Mouse (Mus musculus): ENCODE measurements around the gene Abca13. TPM values are rescaled to one million over a fixed set of nuclear protein-coding genes. Genes with fewer than 3 reads are reported as not detected.
"Not testable (repeated sequence)": the region's sequence is repeated elsewhere in the genome, so short reads cannot be mapped to it uniquely, and the experiment has no call there.

The Abca13 gene
- total RNA-seq, 2 experiments from 2014 or later, result not detected

DNA sequence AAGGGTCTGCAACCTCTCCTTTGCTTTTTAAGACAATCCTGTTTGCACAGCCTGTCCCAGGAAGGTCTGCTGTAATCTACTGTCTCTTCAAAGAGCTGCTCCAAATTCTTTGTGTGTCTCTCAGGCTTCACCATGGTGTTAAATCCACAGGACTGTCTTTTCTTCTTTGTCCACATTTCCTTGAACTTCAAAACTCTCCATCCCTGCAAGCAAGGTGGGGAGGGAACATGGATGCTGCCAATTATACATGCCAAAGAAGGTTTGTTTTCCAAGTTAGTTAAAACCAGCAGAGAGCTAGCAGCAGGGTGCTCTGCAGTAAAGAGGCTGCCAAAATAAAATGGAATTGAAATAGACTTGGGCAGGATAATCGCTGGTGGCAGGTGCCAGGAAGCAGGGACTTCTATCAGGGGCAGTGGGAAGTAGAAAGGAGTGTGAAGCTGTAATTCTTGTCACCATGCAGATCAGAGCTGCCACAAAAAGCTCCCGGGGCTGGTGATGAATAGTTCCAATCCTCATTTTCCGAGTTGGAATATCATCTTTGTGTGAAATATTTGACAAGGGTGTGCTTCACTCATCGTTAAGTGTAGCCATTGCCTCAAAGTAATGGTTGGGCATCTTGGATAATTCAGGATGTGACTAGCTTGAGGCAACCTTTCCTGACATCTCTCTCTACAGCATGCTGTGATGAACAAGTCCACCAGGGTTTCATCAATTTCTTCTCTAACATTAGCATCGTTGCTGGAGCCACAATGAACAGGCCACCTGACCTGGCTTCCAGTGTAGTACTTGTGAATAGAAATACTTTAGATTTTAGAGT is 308.8 kb downstream of the Abca13 start:
- intact Hi-C loops (cut with DNase I), result no loop called here
- no peak for DNase-seq (ENCODE audit: low spot score)

DNA sequence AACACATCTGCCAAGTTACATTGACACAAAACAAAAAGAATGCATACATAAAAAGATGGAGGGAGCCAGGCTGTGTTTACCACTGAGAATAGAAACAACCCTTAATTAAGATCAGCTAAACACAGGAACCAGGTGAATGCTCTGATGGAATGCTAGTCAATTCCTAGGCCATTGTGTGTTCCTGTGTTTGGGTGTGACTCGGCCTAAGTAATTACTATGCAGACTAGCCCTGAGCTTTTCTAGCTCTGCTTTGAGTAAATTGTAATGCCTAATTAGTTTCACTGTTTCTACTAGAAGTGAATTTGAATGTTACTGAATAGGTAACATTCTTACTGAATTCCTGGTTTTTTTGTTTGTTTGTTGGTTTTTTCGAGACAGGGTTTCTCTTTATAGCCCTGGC is 323.2 kb downstream of the Abca13 start:
- DNase-seq (ENCODE audit: low spot score); intact Hi-C loops (cut with DNase I): not testable (repeated sequence)

DNA sequence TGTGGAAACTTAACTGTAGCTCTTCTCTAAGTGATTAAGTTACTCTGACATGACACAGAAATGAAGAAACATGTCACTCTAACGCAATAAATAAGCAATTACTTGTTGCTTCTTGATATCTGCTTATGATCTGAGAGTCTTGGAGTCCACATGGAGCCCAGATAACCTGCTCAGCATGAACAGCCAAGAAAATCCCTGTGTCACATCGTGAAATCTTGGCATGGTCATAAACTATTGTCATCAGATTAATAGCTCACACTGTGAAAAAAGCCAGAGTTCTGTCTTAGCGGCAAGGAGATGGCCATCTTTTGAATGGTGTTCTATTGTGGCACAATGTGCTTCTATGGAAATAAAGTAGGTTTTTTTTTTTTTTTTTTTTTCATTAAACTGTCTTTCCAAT is 336.8 kb downstream of the Abca13 start:
- DNase-seq (ENCODE audit: low spot score), result no peak
- intact Hi-C loops (cut with DNase I), result no loop called here

DNA sequence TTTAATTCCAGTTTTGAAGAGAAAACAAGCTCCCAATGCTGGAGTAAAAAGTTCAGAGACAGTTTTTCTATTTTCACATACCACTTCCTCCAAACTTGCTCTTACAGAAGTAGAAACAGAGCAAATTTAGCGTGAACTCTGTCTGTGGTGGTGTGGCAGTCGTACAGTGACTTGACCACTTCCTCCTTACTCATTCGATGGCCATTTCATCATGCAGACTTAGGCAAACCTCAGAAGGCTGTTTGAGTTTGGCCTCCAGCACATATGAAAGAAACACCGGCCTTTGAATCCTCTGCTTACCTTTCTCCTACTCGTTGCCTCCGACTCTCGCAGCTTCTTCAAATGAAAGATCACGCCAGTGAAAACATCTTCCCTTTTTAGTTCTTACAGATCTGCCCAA is 340.0 kb downstream of the Abca13 start:
- intact Hi-C loops (cut with DNase I), result no loop called here
- no peak for DNase-seq (ENCODE audit: low spot score)

DNA sequence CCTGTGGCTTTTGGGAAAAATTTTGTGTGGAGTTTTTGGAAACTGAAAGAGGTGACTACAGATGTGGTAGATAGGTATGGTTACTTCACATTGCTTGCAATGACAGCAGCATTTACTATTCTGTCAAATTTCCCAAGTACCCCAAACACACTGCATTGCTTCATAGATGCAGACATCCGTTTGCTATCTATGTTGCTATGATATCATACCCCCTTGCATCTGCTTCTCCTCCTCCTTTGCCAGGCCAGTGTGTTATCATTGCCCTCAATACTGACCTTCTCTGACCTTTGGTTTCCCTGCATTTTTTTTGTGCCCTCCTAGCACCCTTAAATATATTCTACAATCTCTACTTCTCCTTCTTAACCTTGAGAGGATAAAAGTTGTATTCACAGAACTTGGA is 341.4 kb downstream of the Abca13 start:
- DNase-seq (ENCODE audit: low spot score), result no peak

DNA sequence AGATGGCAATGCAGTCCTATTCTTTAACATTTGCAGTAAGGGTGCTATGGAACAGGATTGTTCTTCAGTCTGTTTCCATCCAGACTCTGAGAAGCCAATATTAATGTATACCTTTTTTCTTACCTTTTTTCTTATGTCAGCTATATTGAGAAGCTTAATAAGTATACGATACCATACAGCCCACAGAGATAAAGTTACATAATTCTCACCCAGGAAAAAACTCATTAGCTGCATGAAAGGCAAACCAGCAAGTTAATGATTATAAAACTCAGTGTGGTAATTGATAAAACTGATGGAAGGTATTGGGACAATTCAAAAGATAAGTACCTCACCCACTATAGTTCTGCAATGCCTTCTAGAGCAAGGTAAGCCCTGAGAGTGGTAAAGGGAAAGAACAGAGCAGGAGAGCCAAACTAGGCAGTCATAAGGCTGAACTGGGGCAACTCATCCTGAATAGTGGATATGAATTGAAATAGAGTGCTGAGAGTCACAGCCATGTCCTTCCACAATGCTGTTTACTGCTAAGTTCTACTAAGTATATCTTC is 342.0 kb downstream of the Abca13 start:
- intact Hi-C loops (cut with DNase I), result no loop called here

More for the DNA sequence above, 341.4 kb downstream of the Abca13 start:
- intact Hi-C loops (cut with DNase I), result no loop called here

DNA sequence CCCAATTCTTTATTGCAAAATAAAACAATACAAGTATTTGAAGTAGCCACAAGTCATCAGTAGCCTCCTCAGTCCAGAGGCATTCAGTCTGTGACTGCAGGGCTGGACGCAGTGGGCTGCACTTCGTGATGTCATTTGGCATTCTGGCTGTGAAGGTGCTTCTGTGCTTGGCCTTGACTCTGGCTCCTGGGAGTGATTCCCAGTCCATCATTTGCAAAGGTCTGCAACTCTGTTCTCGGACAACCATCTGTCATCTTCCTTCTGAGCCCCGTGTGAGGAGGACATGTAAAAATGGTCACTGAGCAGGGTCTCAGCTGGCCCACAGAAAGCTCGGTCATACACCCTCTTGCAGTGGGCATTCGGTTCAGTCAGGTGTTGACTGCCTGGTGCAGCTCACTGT is 345.1 kb downstream of the Abca13 start:
- intact Hi-C loops (cut with DNase I), result no loop called here
- no peak for DNase-seq (ENCODE audit: low spot score)

More for the DNA sequence above, 342.0 kb downstream of the Abca13 start:
- DNase-seq (ENCODE audit: low spot score), result no peak

DNA sequence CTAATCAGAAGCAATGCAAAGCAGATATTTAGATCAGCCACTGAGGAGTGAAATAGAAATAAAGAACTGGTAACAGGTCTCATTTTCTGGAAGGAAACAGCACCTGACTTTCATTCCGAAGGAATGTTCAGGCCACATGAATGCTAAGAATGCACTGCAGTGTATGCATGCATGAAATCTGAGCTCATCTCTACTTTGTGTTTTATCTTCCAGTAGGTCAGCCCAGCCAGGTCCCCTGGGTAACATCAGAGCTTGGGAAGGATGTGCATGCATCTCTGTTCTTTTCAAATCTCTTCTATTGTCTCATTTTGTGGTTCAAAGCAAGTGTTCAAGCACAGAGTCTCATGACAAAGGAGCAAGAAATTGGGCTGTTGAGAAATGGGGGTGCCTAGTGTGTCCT is 346.6 kb downstream of the Abca13 start:
- intact Hi-C loops (cut with DNase I), result no loop called here
- DNase-seq (ENCODE audit: low spot score), result no peak

DNA sequence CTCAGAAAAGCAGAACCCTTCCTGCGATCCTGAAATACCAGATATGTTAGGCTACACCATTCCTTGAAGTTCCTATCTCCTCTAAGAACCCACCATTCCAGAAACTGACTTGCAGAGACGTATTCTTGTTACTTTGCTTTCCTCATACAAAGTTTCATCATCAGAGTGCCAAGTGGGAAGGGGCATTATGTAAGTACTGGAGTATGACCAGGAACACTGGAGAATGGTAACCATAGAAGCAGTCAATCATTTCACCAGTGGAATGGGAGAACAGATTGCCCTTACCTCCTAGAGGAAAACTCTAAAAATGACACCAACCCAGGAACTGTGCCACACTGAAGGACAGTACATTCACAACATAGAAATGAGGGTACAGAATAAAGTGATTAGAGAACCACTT is 368.3 kb downstream of the Abca13 start:
- DNase-seq (ENCODE audit: low spot score), result no peak

DNA sequence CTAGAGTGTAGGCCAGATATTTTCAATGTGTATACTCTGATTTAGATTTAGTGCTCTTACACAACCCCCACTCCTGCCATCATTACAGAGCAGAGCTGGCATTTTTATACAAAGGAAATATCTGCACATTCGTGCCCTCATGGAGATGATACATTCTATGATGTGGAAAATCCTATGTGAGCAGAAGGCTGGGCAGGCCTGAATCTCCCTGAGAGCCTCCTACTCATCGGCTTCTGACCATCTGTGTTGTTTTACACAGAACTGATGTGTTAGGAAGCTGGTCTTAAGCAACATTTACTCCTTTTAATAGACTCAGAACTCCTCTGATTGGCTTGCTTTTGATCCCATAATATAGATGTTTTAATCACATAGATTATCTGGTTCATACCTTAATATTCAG is 376.6 kb downstream of the Abca13 start:
- intact Hi-C loops (cut with DNase I), result no loop called here
- no peak for DNase-seq (ENCODE audit: low spot score)

More for the DNA sequence above, 368.3 kb downstream of the Abca13 start:
- intact Hi-C loops (cut with DNase I), result no loop called here

DNA sequence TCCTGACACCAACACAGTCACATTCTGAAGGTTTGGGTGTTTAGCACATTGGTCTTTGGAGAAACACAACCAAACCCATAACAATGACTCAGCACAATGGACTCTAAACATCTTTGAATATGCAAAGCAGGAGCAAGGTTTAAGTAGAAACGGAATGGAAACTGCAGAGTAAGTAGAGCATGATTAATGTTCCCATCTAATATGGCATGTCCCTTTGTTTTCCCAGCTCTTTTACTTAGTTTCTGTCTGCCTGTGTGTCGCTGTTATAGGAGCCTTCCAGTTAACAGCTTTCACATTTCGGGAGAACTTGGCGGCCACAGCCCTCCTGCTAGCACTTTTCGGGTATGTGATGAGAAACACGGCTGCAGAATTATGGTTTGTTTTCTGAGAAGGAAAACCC is 378.6 kb downstream of the Abca13 start:
- intact Hi-C loops (cut with DNase I), result no loop called here
- no peak for DNase-seq (ENCODE audit: low spot score)

DNA sequence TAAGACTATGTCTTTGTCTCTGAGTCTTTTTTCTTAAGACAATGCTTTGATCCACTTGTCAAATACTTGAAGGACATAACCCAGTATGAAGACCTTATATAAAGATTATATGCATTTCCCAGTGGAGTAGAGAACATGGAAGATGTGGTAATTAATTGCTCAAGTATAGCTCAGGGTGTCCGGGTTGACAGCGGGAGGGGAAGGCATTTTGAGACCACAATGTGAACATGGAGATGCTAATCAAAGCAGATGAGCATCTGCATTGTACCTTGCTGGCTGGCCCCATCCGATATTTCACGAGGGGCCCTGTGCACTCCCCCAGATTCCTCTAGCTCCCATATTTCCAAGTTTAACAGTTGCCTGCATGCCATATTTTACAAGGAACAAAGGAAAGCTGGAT is 383.2 kb downstream of the Abca13 start:
- no peak for DNase-seq (ENCODE audit: low spot score)
- intact Hi-C loops (cut with DNase I), result no loop called here

DNA sequence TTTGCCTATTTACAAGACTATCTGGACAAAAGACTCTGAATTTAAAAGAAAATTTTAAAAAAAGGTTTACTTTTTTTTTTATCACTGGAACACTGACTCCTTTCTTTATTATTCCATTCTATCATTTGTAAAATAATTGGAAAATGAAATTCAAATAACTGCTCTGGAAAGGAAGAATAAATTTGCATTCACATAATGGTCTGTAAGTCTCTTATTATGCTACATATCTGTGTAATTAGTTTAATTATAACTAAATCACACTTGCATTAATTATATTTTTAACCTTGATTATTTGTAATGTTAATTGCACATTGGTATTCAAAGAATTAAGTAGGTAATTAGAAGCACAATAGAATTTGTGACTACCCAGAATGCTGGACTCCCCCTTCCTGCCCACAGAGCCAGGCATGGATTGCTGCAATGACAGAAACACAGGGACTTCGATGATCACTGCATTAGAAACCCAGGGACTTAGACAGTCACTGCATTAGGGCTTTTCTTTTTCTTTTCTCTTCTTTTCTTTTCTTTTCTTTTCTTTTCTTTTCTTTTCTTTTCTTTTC is 400.1 kb downstream of the Abca13 start:
- intact Hi-C loops (cut with DNase I), result no loop called here
- DNase-seq (ENCODE audit: low spot score), result no peak

DNA sequence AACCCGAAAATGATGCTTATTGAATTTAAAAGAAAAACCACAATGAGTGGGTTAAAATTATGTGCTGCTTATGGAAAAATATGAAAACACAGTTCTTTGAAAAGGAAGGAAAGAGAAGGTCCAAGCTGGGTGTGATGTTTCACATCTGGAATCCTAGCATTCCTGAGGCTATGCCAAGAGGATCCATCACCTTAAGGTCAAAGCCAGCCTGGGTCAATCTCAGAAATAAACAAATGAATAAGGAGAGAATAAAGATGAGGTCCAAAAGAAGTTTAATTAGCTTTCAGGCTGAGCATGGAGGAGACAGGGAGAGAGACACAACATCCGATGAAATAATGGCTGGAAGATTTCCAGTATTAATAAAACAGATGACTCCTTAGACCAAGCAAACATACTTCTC is 405.6 kb downstream of the Abca13 start:
- no peak for DNase-seq (ENCODE audit: low spot score)
- intact Hi-C loops (cut with DNase I), result no loop called here

DNA sequence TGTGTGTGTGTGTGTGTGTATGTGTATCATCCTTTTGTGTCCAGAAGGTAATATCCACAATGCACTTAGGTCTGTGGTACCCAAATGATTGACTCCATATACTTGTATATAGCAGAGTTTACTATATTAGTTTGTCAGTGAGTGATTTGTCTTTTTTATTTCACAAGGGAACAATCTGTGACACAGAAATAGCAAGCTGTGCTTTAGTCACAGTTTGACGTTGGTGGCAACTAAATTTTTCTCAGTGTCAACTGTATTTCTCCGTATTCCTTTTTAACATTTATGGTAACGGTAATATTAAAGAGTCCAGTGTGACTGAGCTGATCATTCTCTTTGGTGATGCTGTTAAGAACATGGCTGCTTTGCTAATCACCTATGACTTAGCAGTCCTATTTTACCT is 409.4 kb downstream of the Abca13 start:
- intact Hi-C loops (cut with DNase I), result no loop called here
- no peak for DNase-seq (ENCODE audit: low spot score)

DNA sequence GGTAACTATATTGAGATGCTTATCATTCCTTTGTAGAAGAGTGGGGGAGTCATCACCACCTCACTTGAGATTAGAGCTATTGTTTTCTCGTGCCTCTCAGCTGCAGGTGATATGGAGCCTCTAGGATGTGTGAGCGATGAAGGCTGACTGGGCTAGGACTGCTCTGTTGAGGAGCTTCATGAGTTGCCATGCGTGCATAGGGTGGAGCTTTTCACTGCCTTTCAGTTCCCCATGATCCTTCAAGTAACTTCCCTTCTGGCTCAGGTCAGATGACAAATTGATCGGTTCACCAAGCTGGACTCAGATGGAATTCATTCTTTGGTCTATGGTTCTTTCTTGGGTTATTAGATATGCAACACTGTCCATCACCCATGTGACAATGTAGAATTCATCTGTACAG is 410.4 kb downstream of the Abca13 start:
- DNase-seq (ENCODE audit: low spot score), result no peak
- intact Hi-C loops (cut with DNase I), result no loop called here

DNA sequence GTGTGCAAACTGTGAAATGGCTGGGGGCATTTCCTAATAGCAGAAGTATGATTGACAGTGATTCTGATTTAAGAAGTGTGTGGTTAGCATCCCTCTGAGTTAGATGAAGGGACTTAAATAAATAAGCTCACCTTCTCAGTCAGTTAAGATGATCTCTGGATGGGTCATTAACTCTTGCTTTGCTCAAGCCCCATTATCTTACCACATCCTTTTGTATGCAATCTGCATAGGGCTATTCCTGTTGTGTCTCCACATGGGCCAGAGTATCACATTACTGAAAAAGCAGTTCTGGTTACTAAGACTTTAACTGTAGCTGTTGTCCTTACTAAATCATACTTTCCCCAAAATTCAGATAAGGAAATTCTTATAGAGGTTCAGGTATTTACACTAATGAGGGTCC is 416.5 kb downstream of the Abca13 start:
- no peak for DNase-seq (ENCODE audit: low spot score)
- intact Hi-C loops (cut with DNase I), result no loop called here

DNA sequence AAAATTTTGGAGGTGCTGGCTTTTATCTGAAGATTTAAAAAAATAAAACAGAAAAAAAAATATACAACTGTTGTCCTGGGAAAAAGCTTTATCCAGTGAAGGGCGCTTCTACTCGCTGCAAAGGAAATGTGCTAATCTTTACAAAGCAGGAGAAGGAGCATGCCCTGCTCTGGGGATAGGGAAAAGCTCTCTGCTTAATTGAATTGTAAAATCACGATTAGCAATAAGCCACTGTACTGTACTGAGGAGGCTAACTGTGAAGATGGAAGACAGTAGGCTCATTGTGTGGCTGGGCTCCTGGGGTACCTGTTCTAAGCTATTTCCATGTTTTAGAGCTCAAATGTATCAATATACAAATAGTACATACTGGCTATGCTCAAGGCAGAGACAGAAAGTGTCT is 417.3 kb downstream of the Abca13 start:
- intact Hi-C loops (cut with DNase I), result no loop called here

DNA sequence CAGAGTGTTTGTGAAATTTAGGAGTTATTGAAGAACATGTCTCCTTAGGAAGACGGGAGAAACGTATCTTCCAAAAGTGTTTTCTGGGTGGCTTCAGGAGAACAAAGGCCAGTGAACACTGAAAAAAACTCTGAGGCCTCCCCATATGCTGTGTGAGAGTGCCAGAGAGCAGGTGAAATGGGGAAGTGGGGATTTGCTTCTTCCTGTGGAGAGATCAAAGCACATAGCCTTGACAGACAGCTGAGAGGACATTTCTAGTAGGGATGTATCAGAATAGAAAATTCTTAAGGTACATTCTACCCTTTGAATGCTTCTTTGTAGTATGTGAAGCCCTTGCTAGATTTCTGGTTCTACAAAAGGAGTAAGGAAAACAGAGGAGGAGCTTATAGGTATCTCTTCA is 424.4 kb downstream of the Abca13 start:
- intact Hi-C loops (cut with DNase I), result no loop called here
- no peak for DNase-seq (ENCODE audit: low spot score)

More for the DNA sequence above, 417.3 kb downstream of the Abca13 start:
- no peak for DNase-seq (ENCODE audit: low spot score)

DNA sequence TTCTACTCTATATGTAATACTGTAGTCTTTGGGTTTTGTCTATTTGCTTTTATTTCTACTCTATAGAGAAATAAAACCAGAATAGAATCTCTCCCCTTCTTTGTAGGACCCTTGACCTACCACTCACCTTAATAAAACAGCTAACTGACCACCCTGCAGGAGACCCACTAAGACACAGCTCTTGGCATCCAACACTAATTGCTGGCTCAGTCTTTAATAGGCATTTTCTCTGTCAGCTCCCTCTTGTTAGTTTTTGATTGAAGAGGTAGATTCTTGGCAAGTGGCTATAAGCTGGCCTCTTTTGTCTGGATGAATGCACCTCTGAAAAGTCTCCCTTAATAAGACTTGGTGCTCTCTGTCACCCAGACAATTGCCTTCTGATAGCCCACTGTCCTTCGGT is 424.9 kb downstream of the Abca13 start:
- intact Hi-C loops (cut with DNase I), result no loop called here
- no peak for DNase-seq (ENCODE audit: low spot score)

DNA sequence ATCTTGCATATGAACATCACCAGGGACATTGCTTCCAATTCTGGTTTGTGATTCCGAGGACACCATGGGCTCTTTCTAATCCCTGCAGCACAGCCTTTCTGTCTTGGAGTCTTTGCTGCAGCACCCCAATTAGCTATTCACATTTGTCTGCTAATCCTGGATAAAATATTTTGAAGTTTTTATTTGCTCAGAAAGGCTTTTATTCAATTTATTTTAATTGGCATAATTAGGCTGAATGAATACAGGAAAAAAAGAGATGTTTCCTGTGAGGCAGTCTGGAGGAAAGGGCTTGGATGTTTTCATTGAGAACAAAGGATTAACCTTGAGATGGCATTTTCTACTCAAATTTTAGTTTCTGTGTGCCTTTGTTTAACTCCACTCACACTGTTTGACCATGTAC is 428.2 kb downstream of the Abca13 start:
- no peak for DNase-seq (ENCODE audit: low spot score)
- intact Hi-C loops (cut with DNase I), result no loop called here

DNA sequence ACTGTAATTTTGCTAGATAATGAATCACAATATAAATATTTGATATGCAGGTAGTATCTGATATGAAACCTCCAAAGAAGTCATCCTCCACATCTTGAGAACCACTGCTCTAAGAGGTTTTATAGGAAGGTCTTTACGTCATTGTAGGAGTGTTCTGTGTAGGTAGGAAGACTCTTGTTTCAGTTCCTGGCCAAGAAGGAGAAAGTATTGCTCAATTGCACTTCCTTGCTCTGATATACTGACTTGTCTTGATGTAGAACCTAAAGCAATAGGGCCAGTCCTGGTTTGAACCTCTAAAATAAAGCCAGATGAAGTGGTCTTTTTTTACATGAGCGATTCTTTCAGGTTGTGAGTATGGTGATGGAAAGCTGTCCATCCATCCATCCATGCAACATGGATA is 431.1 kb downstream of the Abca13 start:
- intact Hi-C loops (cut with DNase I), result no loop called here

More for the DNA sequence above, 431.1 kb downstream of the Abca13 start:
- no peak for DNase-seq (ENCODE audit: low spot score)

Data from heart, postnatal 25 days (tissue).